Mouse (Mus musculus): Measurements from ENCODE around the gene Kif27.

Gene Kif27

DNA sequence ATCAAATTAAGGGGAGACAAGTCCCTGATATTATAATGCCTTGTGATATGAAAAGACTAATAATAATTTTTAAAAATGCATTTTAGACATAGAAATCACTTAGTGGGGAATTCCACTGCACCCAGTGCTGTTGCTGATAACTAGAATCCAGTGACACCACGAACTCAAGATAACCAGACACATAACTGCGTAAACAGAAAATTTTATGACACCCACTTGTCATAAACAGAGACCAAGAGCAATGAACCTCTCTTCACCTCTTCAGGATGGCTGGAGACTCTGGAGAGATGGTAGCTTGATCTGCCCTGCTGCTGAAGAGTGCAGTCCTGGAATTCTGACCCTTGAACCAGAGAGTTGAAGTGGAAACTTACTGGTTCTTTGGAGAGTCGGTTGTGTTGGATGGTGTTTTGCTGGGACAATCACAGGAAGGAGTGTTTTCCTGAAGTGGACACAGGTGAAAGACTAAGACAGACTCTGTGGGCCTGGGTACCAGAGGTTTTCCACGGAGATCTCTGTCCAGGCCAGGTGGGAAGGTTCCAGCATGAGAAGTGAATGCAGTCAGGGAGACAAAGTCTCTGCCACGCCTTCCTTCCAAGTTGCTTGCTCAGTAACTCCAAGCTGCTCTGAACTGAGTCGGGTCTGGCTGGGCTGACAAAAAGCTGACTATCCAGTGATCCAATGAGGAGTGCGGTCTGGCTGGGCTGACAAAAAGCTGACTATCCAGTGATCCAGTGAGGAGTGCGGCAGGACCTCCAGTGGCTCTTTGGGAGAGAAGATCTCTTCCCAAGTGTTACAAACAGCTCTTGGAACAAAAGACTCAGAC is 5.6 kb upstream of the Kif27 start:
- DNase-seq (ENCODE audit: low spot score): no peak

DNA sequence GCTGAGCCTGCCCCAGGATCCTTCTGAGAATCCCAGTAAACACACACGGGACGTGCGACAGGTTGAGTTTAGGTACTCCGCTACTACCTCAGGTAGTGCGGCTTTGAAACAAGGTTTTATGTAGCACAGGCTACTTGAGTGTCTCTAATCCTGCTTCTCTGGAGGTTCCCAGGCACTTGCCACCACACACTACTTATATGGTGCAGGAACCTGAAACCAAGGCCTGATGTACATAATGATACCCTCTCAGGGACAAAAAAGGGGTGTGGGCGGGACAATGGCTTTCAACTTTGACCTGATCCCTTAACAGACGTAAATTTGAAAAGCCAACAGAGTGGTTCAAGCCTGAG is 357 bp upstream of the Kif27 start:
- no peak for DNase-seq (ENCODE audit: low spot score)

DNA sequence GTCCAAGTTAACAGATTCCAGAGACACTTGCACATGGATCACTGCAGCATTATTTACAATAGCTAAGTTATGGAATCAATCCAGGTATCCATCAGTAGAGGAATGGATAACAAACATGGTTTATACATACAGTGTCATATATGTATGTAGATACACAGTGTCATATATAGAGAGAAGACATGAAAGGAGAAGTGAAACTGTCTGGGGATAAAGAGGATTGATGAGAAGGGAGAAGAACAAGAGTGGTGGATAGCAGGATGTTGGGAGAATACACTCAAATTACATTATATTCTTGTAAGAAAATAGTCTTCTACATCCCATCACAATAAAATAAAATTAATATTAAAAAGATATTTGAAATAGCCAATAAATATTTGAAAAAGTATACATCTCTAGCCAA is 5.9 kb downstream of the Kif27 start:
- no peak for DNase-seq (ENCODE audit: low spot score)

DNA sequence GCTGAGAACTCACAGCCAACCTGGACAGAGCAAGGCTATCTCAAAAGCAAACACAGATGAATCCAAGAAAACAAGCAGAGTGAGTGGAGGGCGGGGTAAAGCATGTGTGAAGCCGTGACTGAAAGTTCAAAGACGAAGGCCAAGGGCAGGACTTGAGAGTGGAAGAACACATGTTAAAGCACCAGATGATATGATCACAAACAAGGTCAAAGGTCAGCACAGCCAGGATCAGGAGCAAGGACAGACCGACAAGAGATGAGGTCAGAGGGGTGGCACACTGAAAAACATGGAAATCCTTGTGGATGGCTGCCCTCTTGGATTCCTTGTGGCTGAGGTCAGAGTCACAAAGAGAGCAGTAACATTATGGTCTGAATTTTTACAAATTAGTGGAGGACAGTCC is 8.3 kb downstream of the Kif27 start:
- DNase-seq (ENCODE audit: low spot score): no peak

DNA sequence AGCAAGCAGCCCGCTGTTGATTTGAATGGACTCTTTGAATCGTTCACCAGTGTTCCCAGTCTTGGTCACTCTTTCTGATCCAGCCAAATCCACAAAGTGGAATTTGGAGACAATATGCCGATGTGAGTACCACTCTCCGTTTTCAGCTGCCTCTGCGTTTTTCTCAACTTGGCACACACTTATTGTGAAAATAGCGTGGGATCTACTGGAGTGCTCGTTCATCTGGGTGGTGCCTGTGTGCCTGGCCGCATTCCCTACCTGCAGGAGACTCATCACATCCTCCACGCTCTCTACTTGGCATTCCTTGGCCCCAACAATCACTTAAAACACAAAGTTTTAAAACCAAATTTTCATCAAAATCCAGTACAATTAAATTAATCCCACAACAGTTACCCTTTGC is 14.4 kb downstream of the Kif27 start:
- DNase-seq (ENCODE audit: low spot score): no peak

DNA sequence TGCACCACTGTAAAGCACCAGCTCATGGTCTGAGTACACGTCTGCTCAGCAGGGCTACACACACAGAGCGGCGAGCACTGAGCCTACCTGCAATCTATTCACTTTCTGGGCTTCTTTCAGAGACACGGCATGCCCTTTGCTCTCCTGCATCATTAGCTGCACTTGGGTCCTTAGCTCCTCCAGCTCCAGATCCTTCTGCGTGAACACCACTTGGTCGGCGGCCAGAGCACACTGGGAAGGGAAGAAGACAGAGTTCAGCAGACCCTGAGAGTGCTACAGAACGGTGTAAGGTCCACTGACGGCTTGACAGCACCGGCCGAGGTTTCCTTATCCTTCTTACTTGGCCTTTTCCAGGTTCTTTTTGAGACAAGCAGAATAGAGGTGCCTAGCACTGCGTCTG is 21.5 kb downstream of the Kif27 start:
- DNase-seq (ENCODE audit: low spot score): no peak

DNA sequence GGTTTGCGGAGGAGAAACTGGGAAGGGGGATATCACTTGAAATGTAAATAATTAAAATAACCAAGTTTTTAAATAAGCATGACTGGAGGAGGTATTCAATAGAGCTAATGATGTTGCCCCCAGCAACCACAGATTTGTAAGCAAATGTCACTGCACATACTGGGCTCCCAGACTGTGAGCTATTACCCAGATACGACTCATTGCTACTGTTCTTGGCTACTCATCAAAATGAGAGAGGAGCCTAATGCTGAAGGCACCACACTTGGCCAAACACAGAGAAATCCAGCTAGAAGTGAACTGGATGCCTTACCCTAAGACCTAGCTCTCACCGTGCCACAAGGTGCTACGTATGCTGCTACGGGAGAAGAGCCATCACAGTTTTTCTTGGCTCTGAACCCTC is 24.8 kb downstream of the Kif27 start:
- no peak for DNase-seq (ENCODE audit: low spot score)

DNA sequence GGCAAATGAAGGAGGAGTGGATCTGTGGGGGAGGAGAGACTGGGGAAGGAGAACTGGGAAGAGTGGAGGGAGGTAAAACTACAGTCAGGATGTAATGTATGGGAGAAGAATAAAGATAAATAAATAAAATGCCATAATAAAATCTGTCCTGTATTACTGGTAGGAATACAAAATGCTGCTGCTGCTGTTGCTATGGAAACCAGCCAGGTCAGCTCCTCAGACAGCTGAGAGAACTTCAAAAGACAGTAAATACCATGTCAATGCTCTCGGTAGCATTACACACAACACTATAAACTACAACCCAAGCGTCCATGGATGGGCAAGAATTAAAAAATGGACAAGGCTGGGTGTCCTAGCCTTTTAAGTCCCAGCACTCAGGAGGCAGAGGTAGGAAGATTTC is 41.2 kb downstream of the Kif27 start:
- DNase-seq (ENCODE audit: low spot score): no peak

DNA sequence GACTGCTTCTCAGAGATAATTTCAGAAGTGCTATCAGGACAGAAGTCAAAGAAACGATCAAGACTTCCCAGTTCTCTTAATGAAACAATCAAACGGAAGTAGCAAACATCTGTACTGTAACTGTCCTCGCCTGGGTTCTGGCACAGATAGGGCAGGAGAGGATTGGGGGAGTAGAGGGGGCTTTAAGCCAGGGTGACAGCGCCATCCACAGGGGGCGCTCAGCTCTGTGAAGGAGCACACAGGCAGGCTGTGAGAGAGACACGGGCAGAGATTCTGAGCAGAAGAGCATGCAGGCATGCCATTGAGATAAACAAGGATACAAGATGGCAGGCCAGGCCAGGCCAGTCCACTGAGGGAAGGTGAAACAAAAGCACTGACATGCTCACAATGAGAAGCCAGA is 43.9 kb downstream of the Kif27 start:
- no peak for DNase-seq (ENCODE audit: low spot score)

DNA sequence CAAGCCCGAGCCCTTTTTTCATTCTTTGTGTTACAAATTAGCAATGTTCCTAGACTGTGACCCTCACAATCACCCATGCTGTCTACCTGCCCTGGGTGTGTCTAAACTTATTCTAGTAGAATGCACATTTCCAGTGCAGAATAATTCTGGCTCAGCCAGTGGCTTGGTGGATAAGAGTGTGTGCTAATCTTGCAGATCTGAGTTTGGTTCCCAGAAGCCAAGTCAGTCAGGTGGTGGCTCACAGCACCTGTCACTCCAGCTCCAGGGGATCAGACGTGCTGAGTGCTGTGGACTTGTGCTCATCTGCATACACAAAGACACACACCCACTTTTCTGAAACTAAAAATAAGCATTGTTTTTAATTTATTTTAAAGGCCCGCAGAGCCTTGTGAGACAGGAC is 45.2 kb downstream of the Kif27 start:
- DNase-seq (ENCODE audit: low spot score): no peak

DNA sequence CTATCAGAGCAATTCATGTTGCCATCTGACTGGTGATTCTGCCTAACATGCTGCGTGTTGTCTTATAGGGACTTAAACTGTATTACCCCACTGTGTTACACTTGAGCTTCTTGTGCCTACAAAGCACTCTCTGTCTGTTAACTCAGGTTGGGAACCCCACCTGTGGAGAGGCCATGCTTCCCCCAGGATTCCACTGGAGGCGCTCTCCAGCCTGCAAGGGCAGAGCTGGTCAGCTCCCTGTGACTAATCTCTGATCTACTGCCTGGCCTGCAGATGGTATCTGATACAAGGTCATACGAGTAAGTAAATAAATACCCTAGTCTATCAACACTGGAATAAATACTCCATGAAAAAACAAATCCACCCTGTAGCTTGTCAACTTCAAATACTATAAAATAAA is 47.6 kb downstream of the Kif27 start:
- no peak for DNase-seq (ENCODE audit: low spot score)

DNA sequence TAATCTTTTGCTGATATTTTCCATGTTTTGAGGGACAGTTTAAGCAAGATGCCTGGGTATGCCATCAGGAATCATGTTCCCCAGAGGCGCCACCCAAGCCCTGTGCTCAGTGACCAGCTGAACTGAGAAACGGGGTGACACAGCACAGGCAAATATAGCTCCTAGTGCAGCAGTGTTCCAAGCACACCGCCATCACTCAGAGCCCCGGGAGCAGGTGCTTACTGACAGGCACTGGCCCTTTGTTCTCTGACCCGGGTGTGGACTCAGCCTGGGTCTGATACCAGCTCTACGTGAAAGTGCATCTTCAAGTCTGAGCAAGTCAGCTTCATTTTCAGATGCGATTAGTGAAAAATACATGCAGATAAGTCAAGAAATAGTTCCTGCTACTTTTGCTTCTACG is 49.4 kb downstream of the Kif27 start:
- DNase-seq (ENCODE audit: low spot score): no peak

DNA sequence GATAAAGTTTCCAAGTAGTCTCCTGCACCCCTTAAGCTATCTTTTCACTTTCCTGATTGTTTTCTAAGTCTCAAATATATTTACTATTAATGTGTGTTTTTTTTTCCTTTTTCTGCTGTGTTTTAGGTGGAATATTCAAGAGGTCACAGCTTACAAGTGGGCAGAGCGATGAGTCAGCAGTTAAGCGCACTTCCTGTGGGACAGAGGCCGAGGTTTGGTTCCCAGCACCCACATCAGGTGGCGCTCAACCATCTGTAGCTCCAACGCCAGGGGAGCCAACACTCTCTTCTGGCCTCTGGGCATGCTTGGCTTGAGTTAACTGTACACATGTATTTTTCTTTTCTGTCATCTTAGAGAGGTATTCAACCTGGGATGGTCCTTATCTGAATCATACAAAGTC is 51.5 kb downstream of the Kif27 start:
- DNase-seq (ENCODE audit: low spot score): no peak

DNA sequence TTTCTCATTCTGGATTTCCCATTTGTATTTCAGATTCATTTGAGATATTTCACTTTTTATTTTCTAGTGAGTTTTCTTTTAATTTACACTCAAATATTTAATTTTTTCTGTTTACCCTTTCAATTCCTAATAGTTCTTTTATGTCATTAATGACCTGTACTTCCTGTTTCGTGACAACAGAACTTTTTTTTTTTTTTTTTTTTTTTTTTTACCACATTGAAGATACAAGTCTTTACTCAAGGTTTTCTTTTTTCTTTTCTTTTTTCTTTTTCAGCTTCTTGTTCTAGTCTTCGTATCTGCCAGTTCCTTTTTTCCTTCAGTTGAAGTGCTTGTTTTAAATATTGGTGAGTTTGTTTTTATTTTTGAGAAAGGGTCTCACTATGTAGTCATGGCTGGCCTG is 53.7 kb downstream of the Kif27 start:
- no peak for DNase-seq (ENCODE audit: low spot score)

DNA sequence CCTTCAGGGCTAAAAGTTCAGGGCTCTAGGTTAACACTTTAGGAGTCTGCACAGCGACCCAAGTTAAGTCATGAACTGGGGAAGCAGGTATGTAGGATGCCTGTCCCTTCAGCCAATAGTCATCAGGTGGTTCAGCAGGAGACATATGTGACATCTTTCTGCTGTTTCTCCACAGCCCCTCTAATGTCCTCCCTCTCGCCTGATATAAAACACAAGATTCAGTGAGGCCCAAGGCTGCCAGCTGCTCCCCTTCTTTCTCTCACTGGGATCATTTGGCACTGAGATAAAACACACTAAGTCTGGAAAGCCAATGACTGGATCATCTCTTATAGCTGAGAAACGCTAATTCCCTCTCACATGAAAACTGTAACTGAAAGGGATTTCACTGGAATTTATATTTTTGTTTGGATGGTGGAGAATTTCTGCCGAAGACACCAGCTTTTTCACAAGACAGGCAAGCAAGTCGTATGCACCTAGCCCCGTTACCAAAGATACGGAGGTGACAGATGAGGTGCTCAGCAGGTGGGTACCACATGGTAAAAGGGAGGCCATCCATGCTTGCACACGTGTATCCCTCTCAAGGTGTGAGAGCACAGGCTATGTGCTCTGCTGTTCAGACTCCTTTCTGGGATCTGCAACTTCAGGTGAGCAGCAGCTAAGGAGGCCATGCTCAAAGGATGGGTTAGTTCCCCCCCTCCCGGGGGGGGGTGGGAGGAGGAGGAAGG is 56.3 kb downstream of the Kif27 start:
- no peak for DNase-seq (ENCODE audit: low spot score)

DNA sequence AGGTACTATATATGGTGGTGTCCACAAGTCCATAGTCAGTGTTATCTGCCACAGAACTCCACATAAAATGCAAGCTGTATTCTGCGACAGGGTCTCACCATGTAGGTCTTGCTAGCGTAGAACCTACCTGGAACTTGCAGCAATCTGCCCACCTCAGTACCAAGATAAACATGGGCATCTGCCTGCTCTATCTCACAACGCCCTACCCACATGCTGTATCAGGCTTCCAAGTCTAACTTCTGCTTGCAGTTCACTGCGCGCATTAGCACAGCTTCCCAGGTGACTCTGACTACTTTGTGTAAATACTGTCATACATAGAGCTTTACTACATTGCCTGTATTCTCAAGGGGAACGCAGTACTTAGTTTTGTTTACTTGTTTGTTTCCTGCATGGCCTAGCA is 57.0 kb downstream of the Kif27 start:
- no peak for DNase-seq (ENCODE audit: low spot score)

DNA sequence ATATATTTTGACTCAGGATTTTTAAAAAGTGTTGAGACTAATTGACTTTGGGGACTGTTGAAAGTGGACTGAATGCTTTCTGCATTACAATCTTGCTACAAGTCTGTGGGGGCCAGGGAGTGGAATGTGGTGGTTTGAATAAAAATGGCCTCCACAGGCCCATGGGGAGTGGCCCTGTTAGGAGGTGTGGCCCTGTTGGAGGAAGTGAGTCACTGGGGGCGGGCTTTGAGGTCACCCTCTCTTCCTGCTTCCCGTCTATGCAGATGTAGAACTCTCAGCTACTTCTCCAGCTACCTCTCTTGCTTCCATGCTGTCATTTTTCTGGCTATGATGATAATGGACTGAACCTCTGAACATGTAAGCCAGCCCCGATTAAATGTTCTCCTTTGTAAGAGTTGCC is 60.2 kb downstream of the Kif27 start:
- no peak for DNase-seq (ENCODE audit: low spot score)

DNA sequence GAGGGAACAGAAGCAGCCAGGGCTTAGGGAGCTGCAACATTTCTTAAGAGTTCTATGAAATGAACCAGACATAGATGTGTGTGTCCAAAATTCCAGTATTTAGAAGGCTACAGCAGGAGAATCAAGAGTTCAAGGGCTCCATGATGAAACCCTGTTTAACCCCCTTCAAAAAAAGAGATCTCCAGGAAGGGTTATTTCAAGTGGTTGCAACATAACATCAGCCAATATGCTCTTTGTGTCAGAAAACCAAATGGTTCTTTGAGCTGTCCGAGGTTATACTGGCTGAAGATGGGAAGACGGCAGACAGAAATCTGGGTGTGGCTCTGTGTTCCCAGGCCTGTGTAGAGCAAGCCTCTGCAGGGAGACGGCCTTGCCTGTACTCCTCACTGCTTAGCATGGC is 63.3 kb downstream of the Kif27 start:
- no peak for DNase-seq (ENCODE audit: low spot score)

DNA sequence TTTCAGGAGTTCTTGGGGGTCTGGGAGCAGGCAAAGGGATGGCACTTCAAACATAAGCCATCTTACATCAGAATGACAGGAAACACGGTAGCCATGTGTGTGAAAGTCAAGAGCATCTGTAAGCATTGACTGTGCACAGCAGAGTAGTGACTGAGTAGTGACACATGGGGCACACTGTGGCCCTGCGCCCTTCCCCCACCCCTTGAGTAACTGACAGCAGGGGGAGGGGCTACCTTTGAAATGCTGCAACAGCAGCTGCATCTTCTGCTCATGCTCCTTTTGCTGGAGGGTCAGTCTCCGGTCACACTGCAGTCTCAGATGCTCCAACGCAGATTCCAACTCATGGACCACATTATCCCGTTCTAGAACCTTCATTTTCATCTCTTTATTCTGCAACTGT is 66.1 kb downstream of the Kif27 start:
- DNase-seq (ENCODE audit: low spot score): no peak

DNA sequence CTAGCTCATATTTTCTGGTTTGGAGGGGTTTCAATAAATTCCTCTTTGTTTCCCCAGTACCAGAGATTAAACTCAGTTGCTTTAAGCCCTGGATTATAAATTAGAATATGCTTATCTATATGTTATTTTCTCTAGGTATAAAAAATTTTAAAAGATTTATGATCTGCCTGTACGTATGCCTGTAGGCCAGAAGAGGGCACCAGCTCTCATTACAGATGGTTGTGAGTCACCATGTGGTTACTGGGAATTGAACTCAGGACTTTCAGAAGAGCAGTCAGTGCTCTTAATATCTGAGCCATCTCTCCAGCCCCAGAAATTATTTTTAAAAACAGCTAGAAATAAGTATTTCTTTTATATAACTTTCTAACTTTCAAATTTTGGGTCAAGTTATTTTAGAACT is 69.6 kb downstream of the Kif27 start:
- no peak for DNase-seq (ENCODE audit: low spot score)

DNA sequence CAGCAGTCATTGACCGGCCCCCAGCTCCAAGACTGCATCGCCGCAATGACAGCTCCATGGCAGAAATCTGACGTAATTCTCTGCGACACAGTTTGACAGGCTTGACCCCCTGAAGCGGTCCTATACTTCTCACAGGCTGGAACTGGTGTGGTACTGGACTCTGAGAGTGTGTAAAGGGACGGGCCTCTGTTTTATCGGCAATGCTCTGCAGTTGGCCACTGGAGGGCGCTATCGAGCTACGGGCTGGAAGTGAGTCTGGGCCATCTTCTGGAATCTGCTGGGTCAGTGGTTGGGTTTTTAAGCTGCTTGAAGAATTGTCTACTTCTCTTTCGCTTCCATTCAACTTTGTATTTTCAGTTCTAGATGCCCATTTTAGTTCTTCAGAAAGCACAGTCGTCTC is 71.1 kb downstream of the Kif27 start:
- peak; percentile 97 for DNase-seq (ENCODE audit: low spot score)

DNA sequence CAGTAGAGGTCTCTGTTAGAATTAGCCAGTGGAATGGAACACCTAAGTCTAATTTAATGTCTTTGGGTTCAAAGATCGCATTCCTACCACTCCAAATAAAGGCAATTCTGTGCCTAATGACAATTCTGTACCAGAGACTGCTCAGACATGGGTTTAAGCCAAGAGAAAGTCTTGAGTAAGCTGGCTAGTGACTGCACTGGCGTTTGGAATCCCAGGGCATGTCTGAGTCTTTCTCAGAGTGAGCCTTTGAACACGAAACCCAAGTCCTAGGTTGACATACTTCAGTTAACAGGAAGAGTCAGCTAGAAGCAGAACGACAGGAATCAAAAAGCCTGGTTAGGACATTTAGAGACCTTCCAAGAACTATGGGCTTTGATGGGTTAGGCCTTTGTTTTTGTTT is 75.5 kb downstream of the Kif27 start:
- no peak for DNase-seq (ENCODE audit: low spot score)

DNA sequence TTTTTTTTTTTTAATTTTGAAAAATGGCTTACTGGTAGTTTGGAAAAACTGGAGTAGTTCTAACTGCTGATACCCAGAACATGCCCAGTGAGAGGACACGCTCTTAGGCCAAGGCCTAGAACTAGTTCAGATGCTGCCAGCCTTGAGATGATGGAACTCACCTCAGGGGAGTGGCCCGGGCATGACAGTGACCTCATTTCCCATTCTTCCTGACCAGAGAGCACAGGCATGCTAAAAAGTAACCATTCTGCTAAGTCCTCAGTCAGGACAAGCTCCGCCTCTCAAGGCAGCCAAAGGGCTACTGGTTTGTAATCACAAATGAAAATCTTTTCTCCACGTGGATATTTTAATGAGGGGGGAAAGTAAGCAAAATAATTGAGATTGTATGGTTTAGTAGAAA is 77.0 kb downstream of the Kif27 start:
- DNase-seq (ENCODE audit: low spot score): no peak

DNA sequence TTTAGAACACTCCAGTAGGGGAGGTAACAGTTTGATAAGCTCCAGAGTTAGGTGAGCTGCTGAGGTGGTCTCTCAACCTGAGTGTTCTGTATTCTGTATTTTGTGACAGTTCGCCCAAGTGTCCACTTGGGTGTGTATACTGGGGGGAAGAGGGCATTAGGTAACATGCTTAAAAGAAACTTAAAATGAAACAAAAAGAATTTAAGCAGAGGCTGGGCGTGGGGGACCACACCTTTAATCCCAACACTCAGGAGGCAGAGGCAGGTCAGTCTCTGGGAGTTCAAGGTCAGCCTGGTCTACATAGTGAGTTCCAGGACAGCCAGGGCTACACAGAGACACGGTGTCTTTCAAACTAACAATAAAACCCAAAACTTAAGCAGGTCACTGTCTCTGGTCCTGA is 78.4 kb downstream of the Kif27 start:
- DNase-seq (ENCODE audit: low spot score): no peak
